Mouse (Mus musculus) ovary, postnatal 14 days (tissue): ENCODE measurements around the gene Lrrk1.

Source experiments
- DNase-seq: peaks from one replicate; pipeline ENCODE4 v3.0.0; 2022; ENCODE audit warnings: low spot score

Lrrk1 gene

DNA sequence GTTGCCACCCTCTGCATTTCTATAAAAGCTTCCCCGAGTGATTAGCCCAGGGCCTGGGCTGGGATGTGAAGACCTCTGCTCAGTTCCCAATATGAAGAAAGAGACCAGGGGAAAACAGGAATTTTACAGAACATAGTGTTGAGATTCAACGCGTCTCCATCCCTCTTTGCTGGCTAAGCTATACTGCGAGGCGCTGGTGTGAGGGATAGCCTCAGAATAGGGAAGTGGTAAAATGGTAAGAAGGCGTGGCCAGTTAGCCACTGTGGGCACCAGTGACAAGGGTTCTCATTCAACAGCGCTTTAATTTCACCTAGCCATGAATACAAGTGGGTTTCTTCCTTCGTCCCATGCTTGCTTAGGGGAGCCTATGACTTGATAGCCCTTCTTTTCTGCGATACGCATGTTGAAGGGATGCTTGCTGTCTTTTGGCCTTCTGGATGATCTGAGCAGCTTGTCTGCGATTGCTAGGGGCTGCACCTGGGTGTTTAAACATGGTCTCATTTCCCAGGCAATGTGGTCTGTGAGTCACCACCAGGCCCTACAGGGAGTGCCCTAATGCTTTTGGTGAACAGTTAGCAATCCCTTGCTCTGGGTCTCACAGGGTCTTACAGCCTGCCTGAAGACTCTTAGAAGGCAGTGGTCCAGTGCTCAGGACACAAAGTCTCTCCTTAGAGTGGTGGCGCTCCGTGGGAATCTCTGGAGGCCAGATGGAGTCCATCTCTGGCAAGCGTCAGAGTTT, 84.1 kb downstream of the Lrrk1 start:
- no peak for DNase-seq

DNA sequence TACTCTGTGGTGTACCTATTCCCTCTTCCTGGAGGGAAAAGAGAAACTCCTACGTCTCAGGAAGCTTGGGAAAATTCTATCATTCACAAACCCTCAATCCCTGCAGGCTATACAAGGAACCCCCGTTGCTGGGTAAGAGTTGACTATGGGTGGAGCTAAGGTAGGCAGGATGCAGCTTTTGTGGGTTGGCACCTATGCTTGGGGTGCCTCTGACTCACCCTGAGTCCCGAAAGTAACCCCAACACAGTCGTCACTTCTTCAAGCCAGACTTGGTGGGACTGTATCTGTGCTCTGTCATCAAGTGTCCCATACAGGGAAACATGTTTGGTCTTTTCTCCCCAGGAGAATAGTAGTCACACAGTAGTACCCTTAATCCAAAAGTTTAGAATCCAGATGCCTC, 86.7 kb downstream of the Lrrk1 start:
- DNase-seq = no peak

DNA sequence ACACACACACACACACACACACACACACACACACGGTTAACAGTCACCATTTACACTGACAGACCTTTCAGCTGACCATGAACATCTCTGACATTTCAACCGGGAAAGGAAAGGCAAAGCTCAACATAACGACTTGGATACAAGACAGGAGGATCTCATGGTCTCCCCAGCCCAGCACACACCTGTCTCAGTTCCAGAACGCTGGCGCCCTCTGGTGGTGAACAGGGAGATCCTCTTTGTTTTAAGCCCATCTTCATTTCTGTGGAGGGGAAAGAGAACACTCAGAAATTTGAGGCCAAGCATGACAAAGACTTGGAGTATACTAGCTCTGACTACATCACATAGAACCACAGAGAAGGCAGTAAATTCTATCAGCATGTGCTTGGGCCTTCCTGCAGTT, 87.5 kb downstream of the Lrrk1 start:
- DNase-seq = peak; percentile 77

GRCm38 (mm10) chr7:66297656-66298021, 90.5 kb downstream of the Lrrk1 start:
- DNase-seq = no peak

GRCm38 (mm10) chr7:66296921-66297655, 91.1 kb downstream of the Lrrk1 start:
- DNase-seq = no peak

DNA sequence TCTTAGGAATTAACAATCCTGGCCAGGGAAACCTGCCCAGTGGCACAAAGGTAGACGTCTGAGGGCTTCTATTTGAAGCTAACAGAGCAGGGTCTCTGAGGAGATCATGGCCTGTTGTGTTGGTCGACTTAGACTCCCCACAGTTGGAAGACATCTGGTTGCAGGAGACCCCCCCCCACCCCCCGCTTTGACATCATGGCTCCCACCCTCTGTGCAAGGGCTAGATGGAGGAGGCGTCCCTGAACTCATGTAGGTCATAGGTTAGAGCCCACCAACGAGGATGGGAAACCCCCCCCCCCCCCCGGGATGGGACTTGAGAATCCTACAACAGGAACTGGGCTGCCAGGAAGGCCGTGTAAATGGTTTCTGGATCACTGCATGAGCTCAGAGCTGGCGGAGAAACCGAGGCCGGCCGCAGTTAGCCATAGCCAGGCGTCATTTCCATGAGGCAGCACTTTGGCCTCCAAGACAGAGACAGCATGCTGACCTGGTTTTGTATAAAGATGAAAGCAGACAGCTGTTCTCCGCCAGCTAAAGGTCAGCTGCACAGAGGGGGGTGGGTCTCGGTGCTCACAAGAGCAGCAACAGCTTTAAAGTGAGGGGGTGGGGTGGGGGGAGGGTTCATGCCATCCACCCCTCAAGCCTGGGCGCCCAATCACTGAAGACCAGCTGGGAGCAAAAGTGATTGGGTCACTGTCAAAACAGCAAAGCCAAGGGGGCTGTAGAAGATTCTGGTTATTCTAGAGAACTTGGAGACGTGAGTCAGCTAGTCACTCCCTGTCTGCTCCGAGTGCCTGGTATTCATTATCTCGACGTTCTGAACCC, 95.4 kb downstream of the Lrrk1 start:
- no peak for DNase-seq

DNA sequence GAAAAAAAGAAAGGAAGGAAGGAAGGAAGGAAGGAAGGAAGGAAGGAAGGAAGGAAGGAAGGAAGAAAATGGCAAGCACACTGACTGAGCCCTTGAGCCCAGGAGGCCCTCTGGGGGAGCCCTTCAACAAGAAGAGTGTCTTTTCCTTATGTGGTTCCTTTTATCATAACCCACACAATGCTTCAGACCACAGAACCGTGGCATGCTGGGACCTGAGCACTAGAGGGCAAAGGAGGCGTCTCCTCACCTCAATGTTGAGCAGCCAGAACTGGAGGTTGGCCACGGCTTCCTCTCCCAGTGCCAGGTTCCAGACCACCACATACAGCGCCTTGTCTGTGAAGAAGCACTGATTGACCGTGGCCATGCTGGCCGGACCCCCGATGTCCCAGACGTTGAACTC, 96.1 kb downstream of the Lrrk1 start:
- DNase-seq = no peak

- DNase-seq = no peak
Observed at GRCm38 (mm10) chr7:66282984-66283612, 105.1 kb downstream of the Lrrk1 start.

DNA sequence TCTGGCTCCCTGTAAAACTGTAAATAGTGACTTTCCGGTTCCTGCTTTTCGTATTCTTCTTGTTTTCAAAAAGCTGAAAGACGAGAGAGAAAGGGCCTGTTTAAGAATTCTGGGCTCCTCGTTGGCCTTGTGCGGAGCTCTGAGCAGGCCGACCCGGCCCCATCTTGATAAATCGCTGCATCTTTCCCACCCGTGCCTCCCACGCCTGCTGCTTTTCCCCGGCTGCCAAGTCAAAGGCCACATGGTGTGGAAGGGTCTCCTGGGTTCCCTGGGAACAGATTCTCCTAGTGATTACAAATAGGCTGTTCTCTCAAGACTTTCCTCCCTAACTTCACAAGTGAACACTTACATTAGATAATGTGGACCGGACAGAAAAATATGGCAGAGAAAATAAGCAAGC, 105.9 kb downstream of the Lrrk1 start:
- DNase-seq = no peak

DNA sequence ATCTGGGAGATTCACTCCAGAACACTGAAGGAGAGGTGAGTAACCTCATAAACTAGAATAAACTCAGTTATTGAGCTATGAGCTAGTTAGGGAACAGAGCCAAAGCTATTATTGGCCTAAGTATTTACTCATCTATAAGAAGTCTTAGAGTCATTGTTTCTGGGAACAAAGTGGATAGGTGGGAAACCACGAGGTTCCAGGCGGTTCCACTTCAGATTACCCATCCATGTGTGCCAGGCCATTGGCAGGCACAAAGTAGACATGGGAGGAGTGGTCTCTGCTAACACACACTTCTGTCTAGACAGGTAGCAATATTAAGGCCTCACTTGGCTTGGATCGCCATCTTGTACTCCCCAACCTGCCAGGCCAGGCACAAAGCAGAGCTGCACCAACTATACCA, 110.1 kb downstream of the Lrrk1 start:
- DNase-seq = no peak

DNA sequence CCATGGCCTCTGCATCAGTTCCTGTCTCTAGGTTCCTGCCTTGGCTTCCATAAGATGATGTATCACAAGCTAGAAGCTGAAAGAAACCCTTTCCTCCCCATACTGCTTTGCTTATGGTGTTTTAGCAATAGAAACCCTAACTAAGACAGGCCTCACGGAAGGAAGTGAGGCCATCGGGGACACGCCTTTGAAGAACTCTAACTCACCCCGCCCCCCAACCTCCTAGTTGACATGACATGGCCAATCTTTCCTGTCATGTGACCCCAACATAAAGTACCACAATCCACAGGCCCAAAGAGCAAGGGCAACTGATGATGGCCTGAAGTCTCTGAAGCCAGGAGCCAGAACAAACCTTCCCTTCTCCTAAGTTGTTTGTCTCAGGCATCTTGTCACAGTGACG, 114.7 kb downstream of the Lrrk1 start:
- DNase-seq = no peak

- DNase-seq = no peak
Observed at GRCm38 (mm10) chr7:66271226-66271625, 116.9 kb downstream of the Lrrk1 start.

DNA sequence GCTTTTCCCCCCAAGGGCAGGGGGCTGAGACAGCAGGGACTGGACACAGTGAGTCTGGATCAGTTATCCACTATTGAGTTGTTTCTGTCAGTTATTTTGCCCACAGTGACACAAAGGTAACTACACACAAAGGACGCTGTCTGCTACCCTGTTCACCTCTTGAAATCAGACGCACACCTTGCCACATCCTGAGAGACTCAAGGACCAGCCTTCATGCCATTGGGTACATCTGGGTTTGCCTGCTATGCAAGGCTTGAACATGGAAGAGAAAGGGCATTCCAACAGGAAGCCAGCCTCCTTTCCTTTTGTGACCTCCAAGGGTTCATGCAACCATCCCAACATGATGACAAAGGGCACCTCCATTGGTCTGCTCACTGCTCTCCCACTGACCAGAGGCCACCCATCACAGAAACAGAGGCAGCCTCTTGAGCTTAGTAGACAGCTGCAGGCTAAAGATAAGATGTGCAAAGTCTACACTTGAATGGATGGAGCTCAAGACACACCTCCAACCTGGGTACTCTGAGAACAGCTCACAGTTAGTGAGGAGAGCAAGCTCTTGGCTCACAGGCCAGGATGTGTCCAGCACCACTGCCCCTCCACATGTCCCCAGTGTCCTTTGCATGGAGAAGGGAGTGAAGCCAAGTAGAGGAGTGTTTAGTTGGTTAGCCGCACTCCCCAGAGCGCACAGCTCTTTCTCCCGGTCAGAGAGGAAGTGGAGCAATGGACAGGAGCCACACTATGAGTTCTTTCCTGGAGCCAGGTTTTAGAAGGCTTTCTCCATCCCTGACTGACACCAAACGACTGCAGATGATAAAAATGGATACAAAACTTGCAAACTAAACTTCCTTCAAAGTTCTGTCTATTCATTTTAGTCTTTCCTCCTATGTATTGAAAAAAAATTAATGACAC, 121.0 kb downstream of the Lrrk1 start:
- DNase-seq = no peak

- no peak for DNase-seq
Observed at GRCm38 (mm10) chr7:66263421-66263820, 124.7 kb downstream of the Lrrk1 start.

DNA sequence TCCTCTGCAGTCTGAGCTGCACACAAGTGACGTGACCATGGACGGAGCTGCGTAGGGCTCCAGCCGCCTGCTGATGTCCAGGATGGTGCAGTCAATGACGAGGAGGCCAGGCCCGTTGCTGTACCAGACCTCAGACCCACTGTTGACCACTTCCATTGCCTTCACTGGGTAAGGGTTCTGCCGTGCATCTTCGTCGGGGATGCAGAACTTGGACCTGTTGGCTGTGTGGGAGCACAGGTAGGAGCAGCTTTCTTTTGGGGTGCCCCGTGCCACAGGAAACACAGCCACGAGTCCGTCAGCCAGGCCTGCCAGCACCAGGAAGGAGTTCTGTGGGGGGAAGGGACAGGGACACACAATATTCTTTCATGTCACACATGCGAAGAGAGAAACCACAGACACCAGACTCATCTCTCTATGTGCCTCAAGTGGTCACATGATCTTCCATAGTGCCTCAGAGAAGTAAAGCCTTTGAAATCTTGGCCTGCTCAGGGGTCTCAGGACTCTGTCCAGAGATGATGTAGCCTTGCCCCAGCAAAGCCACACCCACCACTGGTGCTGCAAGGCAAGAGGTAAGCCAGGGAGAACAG, 125.5 kb downstream of the Lrrk1 start:
- no peak for DNase-seq

GRCm38 (mm10) chr7:66260763-66261390, 127.3 kb downstream of the Lrrk1 start:
- DNase-seq = no peak

DNA sequence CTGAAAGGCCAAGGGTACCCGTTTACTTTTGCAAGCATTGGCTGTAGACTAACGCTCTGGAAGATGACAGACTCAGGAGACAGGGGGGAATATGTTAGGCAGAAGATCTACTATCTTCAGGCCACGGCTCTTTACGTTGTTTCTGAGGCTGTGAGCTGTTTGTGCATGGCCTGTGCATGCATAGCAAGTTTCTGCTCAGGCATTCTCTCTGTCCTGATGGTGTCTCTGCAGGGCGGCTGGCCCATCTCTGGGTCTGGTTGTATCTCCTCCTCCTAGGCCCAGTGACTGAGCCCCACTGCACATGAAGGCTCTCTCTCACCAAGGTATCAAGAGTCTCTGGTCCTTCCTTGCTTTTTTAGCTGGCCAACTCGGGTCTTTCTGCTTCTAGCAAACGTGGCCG, 127.9 kb downstream of the Lrrk1 start:
- no peak for DNase-seq

- DNase-seq = no peak
Observed at GRCm38 (mm10) chr7:66259436-66260206, 128.5 kb downstream of the Lrrk1 start.

- DNase-seq = no peak
Observed at GRCm38 (mm10) chr7:66258997-66259396, 129.2 kb downstream of the Lrrk1 start.

- no peak for DNase-seq
Observed at GRCm38 (mm10) chr7:66257232-66257631, 130.9 kb downstream of the Lrrk1 start.
